In the genomic region with DNA sequence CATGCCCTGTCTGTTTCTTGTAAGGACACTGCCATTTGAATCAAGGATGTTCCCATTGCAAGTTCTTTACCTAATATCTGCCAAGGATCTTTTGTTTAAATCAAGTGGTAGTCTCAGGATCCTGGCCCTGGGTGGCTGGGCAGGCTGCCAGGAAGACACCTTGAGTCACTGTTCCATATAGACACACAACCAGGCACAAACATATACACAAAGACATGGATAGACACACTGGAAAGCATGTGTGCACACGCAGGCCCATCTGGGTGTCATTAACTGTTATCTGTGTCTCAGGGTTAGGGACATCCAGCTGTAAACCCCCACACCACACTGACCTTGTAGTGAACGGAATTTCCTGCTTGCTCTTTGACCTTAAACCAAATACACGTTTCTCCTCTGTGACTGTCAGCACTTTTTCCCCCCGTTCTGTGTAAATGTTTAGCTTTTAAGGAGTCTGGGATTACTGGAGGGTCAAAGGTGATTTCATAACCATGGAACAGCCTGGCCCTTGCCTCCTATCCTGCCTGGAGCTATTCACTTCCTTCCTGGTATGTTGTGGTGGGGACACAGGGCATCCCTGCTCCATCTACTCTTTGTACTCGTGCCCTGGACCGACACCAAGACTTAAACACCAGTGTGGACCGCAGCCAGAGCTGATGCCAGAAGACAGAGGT, we compare ENCODE assay signal across 9 mouse cellular contexts. TPM values are rescaled to one million over a fixed set of nuclear protein-coding genes. Genes with fewer than 3 reads are reported as not detected.
DNase-seq lines count a peak whose midpoint lies in the region; ATAC-seq and TF ChIP-seq lines count a peak whose summit lies in the region.
"Had no signal": no experiment of that assay in that cellular context is flagged by ENCODE, and none has a peak within 500 bp of the region (broad histone marks: within the 10 kb centered on the region; RNA-seq: fewer than 3 reads in every experiment).

No protein-coding gene starts in this region.

- DNase-seq in liver, adult 2 months (ENCODE audit: extremely low read depth, low read depth, low spot score): peak; percentile 86
- DNase-seq in liver: no peak
- no peak for DNase-seq in cerebellum, postnatal 36 days
- DNase-seq in heart, postnatal 10 days: no peak
- no peak for DNase-seq in frontal cortex, adult 2 months (ENCODE audit: extremely low spot score in 1 of 2, low spot score in 1 of 2)

- H3K4me3 ChIP-seq in liver, adult 2 months (ENCODE audit: insufficient read depth, low read depth, low read length): no peak overlapping the region
- H3K4me3 ChIP-seq in kidney, embryonic 15.5 days (replicated peaks): no peak overlapping the region
- no peak overlapping the region for H3K4me3 ChIP-seq in liver, embryonic 15.5 days (replicated peaks)
- no peak overlapping the region for H3K4me3 ChIP-seq in stomach, embryonic 16.5 days (replicated peaks; ENCODE audit: low read length)

- TF ChIP-seq CTCF in liver, adult 2 months (IDR thresholded peaks at IDR 0.05; ENCODE audit: low read depth, low read length): no peak

- H3K27ac ChIP-seq in liver, adult 2 months (replicated peaks; ENCODE audit: insufficient read depth, low read depth, low read length): peak overlapping the region; percentile 55
- H3K27ac ChIP-seq in kidney, embryonic 15.5 days: 0 out of 2 replicates have a peak overlapping the region, but pooled peaks have one; percentile 41
- H3K27ac ChIP-seq in liver, embryonic 15.5 days (replicated peaks): no peak overlapping the region
- H3K27ac ChIP-seq in stomach, embryonic 16.5 days (ENCODE audit: low read length): peak overlapping the region; percentile 64
- H3K27ac ChIP-seq: liver, embryonic 14.5 days had no signal

- no peak for TF ChIP-seq POLR2A in liver, adult 2 months (IDR thresholded peaks at IDR 0.05; ENCODE audit: extremely low read depth, insufficient read depth, low read length)

- H3K27me3 ChIP-seq in liver, adult 2 months (ENCODE audit: control insufficient read depth, insufficient read depth, low read length): no peaks in the 10 kb centered on the region
- peaks cover 2% of the 10 kb centered on the region for H3K27me3 ChIP-seq in kidney, embryonic 15.5 days
- H3K27me3 ChIP-seq in liver, embryonic 15.5 days: no peaks in the 10 kb centered on the region
- H3K27me3 ChIP-seq in stomach, embryonic 16.5 days (ENCODE audit: control insufficient read depth, insufficient read depth, low read length): no peaks in the 10 kb centered on the region

- WGBS in liver, adult 2 months: 5% methylated on average over 7 of the region's 7 CpGs
- 33% methylated on average over 7 of the region's 7 CpGs for WGBS in kidney, embryonic 15.5 days
- WGBS in liver, embryonic 15.5 days (ENCODE audit: insufficient replicate concordance): 19% methylated on average over 7 of the region's 7 CpGs
- 23% methylated on average over 7 of the region's 7 CpGs for WGBS in stomach, embryonic 16.5 days

- H3K9me3 ChIP-seq in kidney, embryonic 15.5 days (replicated peaks): no peaks in the 10 kb centered on the region
- H3K9me3 ChIP-seq in liver, embryonic 15.5 days (replicated peaks): no peaks in the 10 kb centered on the region
- H3K9me3 ChIP-seq in stomach, embryonic 16.5 days (replicated peaks; ENCODE audit: control insufficient read depth, low read length): no peaks in the 10 kb centered on the region

- H3K4me1 ChIP-seq in liver, adult 2 months (ENCODE audit: control insufficient read depth, insufficient read depth, low read length): peaks cover 26% of the 10 kb centered on the region
- peaks cover 27% of the 10 kb centered on the region for H3K4me1 ChIP-seq in kidney, embryonic 15.5 days
- H3K4me1 ChIP-seq in liver, embryonic 15.5 days (replicated peaks): peaks cover 7% of the 10 kb centered on the region
- peaks cover 23% of the 10 kb centered on the region for H3K4me1 ChIP-seq in stomach, embryonic 16.5 days (ENCODE audit: control insufficient read depth, insufficient read depth, low read length)

- ATAC-seq in kidney, embryonic 15.5 days (replicated peaks; ENCODE audit: low FRiP score): 0 out of 2 replicates have a peak, but pooled peaks have one; percentile 46
- ATAC-seq in liver, embryonic 15.5 days (ENCODE audit: insufficient read depth): peak; percentile 57
- peak; percentile 54; the same call in 1 of the 2 replicates for ATAC-seq in stomach, embryonic 16.5 days (ENCODE audit: insufficient read depth, low FRiP score)

- intact Hi-C loops in heart, postnatal 10 days (cut with DNase I): loop anchor here (5.0 kb wide), 1 partner anchor 47 kb away; no protein-coding TSS in a partner anchor

- H3K79me2 ChIP-seq in liver, adult 2 months (ENCODE audit: control insufficient read depth, insufficient read depth, low read length): no peaks in the 10 kb centered on the region

- peak overlapping the region; percentile 3; the same call in 1 of the 2 replicates for H3K9ac ChIP-seq in liver, adult 2 months (ENCODE audit: low read depth, low read length)
- H3K9ac ChIP-seq in kidney, embryonic 15.5 days: no peak overlapping the region
- no peak overlapping the region for H3K9ac ChIP-seq in liver, embryonic 15.5 days
- H3K9ac ChIP-seq in stomach, embryonic 16.5 days (ENCODE audit: low read length): no peak overlapping the region
- H3K9ac ChIP-seq: liver, embryonic 14.5 days had no signal

- H3K4me2 ChIP-seq in kidney, embryonic 15.5 days: no peak overlapping the region
- no peak overlapping the region for H3K4me2 ChIP-seq in liver, embryonic 15.5 days
- no peak overlapping the region for H3K4me2 ChIP-seq in stomach, embryonic 16.5 days (ENCODE audit: low read depth, low read length)

- no peaks in the 10 kb centered on the region for H3K36me3 ChIP-seq in liver, adult 2 months (ENCODE audit: control insufficient read depth, insufficient read depth, low read length)
- H3K36me3 ChIP-seq in kidney, embryonic 15.5 days: peaks cover 15% of the 10 kb centered on the region; the same call in 1 of the 2 replicates
- H3K36me3 ChIP-seq in liver, embryonic 15.5 days (replicated peaks): no peaks in the 10 kb centered on the region
- no peaks in the 10 kb centered on the region for H3K36me3 ChIP-seq in stomach, embryonic 16.5 days (ENCODE audit: control insufficient read depth, insufficient read depth, low read length)

RNA-seq across cellular contexts. Expression of a gene that starts 59.2 kb away (rescaled TPM):
- 9.1 and 12.6 TPM in 2 replicates for total RNA-seq in liver, adult 2 months (2014; rRNA removed)
- polyA plus RNA-seq in liver, adult 2 months (2012; rRNA removed): 51.1 and 66.9 TPM in 2 replicates
- polyA plus RNA-seq in kidney, embryonic 15.5 days (2015; fragmentation: Nextera tagmentation; extraction: Ambion mirVana): 27.6 and 34.9 TPM in 2 replicates
- 3.2 TPM in 2 replicates for polyA plus RNA-seq in liver, embryonic 15.5 days (2015; fragmentation: Nextera tagmentation; extraction: Ambion mirVana)
- polyA plus RNA-seq in stomach, embryonic 16.5 days (2015; fragmentation: Nextera tagmentation; extraction: Ambion mirVana): 28.0 and 31.1 TPM in 2 replicates
- 1 to 10 TPM; 6.8 to 9.2 TPM for total RNA-seq in heart, postnatal 10 days (2021)
- polyA plus RNA-seq in frontal cortex, adult 2 months (2012; rRNA removed): 28.6 and 29.6 TPM in 2 replicates
